Mouse (Mus musculus) ovary, adult 2 months (tissue): ENCODE data around the gene Ubap2l. TPM values are rescaled to one million over a fixed set of nuclear protein-coding genes. Genes with fewer than 3 reads are reported as not detected.

Source experiments
- polyA plus RNA-seq: library from polyadenylated mRNA; depleted of rRNA; stranded (reverse); fragments of >200 nt; gene quantifications from 2 replicates; pipeline ENCODE4 v1.2.3, GENCODE M21; 2012; rRNA removed

Ubap2l gene
- polyA plus RNA-seq, result 91.7 and 147 TPM in 2 replicates

DNA sequence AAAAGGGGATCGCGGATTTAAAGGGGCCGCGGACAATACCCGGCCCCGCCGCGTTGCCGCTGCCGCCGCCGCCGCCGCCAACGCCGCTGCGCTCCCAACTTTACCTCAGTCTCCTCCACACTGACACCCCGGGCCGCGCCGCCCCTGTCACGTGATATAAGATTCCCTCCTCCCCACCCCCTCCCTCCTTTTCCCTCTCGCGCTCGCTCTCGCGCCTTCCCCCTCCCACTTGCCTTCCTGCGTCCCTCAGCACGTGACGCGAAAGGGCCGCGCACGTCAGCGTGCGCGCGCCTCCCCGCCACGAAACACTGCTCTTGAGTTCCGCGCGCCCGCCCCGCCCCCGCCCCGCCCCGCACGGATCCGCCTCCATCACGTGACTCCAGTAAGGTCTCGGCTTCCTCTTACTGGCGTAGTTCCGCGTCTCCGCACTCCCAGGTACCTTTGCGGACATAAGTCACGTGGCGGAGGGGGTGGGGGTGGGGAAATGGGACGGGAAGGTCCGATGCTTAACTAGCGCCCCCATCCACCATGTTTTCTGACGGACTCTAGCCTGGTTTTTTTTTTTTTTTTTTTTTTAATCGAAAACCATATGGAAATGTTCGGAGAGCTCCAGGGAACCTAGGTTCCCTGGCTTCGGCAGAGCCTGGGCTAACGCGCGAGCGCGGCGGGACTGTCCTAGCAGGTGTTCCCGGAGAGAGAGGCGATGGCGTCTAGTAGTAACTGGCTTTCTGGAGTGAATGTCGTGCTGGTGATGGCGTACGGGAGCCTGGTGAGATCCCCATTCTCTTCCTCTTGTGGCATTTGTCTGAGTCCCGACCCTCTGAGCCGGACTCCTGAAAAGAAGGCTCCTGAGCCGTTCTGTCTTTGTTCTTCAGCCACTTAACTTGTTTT lies at the start of gene Ubap2l:
Gene Ubap2l (minus strand): TSS at position 278 of the 891 bp plus-strand sequence.

DNA sequence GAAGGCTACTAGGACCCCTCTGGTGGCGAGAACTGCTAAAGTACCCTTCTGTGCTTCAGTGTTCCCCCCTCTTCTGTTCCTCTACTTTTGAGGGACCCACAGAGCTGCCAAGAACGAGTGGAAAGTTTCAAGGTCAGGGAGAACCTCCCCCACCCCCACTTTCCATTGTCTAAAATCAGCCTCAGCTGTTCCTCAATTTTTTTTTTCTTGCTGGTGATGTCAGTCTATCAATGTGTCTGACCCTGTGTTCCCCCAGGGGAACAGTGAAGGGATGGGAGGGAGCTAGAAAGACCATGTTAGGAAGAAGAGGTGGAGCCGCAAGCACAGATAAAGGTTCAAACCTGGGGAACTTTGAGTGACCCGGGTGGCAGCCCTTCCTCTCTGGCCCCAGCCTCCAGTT lies 19.9 kb upstream of the Ubap2l start, which contains the start of gene Tpm3:
Gene Tpm3 (plus strand): TSS at position 356 of the 400 bp plus-strand sequence.

DNA sequence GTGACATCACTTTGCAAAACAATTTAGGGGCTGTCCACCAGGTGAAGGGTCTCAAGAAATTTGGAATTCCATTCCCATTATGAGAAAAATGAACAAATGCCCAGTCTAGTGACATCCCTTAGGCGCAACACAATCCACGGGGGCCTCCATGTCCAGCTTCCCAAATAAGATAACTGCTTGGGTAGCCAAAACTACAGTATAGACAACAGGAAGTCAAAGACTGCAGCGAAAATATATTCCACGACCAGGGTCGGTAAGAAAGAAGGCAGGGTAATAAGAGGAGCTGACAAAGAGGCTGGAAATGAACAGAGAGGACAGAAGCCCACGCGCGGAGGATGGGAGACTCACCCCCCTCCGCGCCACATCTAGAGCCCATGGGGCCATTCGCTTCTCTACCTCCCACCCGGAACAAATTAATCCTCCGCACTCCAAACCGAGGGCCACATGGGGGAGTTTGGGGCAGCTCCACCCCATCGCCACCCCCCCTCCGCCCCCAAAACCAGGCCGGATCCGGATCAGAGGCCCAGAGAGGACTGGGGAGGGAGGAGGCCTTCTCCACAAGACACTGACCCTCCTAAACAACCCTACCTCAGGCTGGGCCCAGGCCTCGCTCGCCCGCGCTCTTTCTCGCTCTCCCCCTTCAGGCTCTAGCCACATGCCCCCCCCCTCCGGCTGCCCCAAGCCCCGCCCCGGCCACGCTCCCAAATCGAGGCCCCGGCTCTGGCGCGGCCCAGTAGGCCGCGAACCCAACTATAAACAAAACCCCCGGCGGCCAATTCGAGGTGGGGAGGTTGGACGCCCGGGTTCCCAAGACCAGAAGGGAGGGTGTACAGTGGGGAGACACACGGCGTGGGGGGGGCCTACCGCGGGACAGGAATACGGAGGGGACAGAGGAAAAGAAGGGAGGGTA lies 732 bp downstream of the Ubap2l start, which contains the start of gene 4933434E20Rik:
Gene 4933434E20Rik (plus strand): TSS at position 196 of the 910 bp plus-strand sequence.

DNA sequence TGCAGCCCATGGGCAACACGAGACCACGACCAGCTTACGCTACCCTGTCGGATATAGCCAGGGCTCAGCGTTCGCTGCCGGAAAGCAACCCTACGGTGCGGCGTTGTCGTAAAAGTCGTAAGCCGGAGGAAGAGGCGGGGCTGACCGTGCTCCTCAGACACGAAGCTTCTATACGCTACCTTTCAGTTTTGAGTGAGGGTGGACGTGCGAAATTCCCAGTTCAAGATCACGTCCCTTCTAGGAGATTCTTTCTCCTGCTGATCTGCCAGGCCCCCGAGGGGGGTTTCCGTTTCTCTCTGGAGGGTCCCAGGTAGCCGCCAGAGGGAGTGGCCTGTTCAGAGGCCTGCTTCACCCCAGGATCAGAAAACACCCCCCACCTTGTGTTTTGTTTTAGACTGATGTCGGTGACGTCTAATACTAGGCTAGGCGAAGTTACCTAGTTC lies 53.8 kb downstream of the Ubap2l start, which contains the start of gene Hax1:
Gene Hax1 (minus strand): TSS at position 169 of the 443 bp plus-strand sequence.

GRCm38 (mm10) chr3:89963221-89963763 lies 89.1 kb downstream of the Ubap2l start, which contains the start of gene Atp8b2:
TSS of gene Atp8b2 (minus strand) at chr3:89963508.

Other genes starting within 250 kb of the Ubap2l start
- 4.1 and 5.2 TPM in 2 replicates for gene She, start 221.3 kb downstream of the Ubap2l start, polyA plus RNA-seq
- gene Il6ra, start 139.4 kb downstream of the Ubap2l start, polyA plus RNA-seq, result 7.8 and 8.2 TPM in 2 replicates
- 91.3 and 96.6 TPM in 2 replicates for gene Atp8b2, start 89.1 kb downstream of the Ubap2l start, polyA plus RNA-seq
- gene Hax1, start 53.8 kb downstream of the Ubap2l start, polyA plus RNA-seq, result 30.6 and 31.8 TPM in 2 replicates
- 43.6 and 47.5 TPM in 2 replicates for gene 4933434E20Rik, start 992 bp downstream of the Ubap2l start, polyA plus RNA-seq
- 83.5 and 108 TPM in 2 replicates for gene Tpm3, start 20.0 kb upstream of the Ubap2l start, polyA plus RNA-seq
- 0.35 and 0.48 TPM in 2 replicates for gene Nup210l, start 51.5 kb upstream of the Ubap2l start, polyA plus RNA-seq
- gene Rps27, start 161.0 kb upstream of the Ubap2l start, polyA plus RNA-seq, result 1,083 and 1,538 TPM in 2 replicates
- 8.6 and 13.7 TPM in 2 replicates for gene Rab13, start 161.1 kb upstream of the Ubap2l start, polyA plus RNA-seq
- 97.7 and 117 TPM in 2 replicates for gene Jtb, start 179.0 kb upstream of the Ubap2l start, polyA plus RNA-seq
- 10.1 and 10.6 TPM in 2 replicates for gene Creb3l4, start 190.9 kb upstream of the Ubap2l start, polyA plus RNA-seq
- 136 and 164 TPM in 2 replicates for gene Slc39a1, start 195.5 kb upstream of the Ubap2l start, polyA plus RNA-seq
- gene Crtc2, start 201.5 kb upstream of the Ubap2l start, polyA plus RNA-seq, result 72.6 and 97.9 TPM in 2 replicates
- 46.7 and 50.1 TPM in 2 replicates for gene Dennd4b, start 212.6 kb upstream of the Ubap2l start, polyA plus RNA-seq
- 23.1 and 34.5 TPM in 2 replicates for gene Gatad2b, start 240.6 kb upstream of the Ubap2l start, polyA plus RNA-seq